Comparison of ENCODE assay signal across 1 mouse cellular context in the genomic region with DNA sequence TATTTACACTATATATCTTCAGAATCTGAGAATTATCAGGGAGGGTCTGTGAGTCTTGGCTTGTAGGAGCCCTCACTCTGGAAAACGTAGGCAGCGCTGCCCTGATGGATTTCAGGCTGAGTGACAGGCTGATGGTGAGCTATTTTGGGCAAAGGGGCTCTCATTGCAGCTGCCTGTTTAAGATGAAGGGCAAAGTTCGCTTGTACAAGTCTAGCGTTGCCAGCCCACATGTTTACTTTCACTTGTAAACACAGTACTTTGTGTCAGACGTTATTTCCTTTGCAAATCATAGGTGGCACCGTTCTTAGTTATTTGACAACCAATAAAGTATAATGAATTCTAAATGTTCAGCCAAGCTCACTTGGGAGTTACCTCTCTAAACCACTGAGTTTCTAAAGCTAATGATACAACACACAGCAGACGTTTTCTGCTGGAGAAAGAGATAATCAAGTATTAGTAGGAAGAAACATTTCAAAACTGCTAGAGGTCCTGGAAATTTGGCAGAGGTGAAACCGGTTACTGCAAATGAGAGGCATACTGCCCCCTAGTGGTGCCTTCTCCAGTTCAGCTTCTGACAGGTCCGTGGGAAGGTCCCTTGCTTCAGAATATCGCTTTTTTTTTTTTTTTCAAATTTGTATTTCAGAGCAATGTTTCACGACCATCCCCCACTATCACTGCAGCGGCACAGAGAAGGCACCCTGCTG.
TF ChIP-seq lines count a peak whose summit lies in the region.

No protein-coding gene starts in this region.

TF ChIP-seq in CH12.LX, 34 proteins besides CTCF, POLR2A, EP300 and RAD21 (continued from another document):
- no peak for TF ChIP-seq MAFK (IDR thresholded peaks at IDR 0.05; ENCODE audit: insufficient replicate concordance, low read length)
- no peak for TF ChIP-seq POLR2AphosphoS2 (IDR thresholded peaks at IDR 0.05; ENCODE audit: low read depth, low read length)
- peak; percentile 53; the same call in 1 of the 2 replicates for TF ChIP-seq NELFE (IDR thresholded peaks at IDR 0.05; ENCODE audit: low read depth, low read length)
- no peak for TF ChIP-seq HCFC1 (IDR thresholded peaks at IDR 0.05; ENCODE audit: low read depth, low read length)
- TF ChIP-seq MEF2A (IDR thresholded peaks at IDR 0.05; ENCODE audit: borderline replicate concordance, low read depth, low read length): 0 out of 2 replicates have a peak, but pooled peaks have one; percentile 25
- TF ChIP-seq MAX (IDR thresholded peaks at IDR 0.05; ENCODE audit: low read length): no peak
- TF ChIP-seq ELF1 (IDR thresholded peaks at IDR 0.05; ENCODE audit: low read depth, low read length): 0 out of 2 replicates have a peak, but pooled peaks have one; percentile 22
- TF ChIP-seq TBP (conservative IDR thresholded peaks at IDR 0.05; ENCODE audit: low read depth, low read length): no peak
- peak; percentile 48; the same call in 1 of the 2 replicates for TF ChIP-seq TCF12 (IDR thresholded peaks at IDR 0.05; ENCODE audit: low read depth, low read length)
- 0 out of 2 replicates have a peak, but pooled peaks have one; percentile 48 for TF ChIP-seq E2F4 (IDR thresholded peaks at IDR 0.05; ENCODE audit: insufficient replicate concordance, low read depth, low read length)
